Mouse (Mus musculus) brain, embryonic 14.5 days (tissue): Measurements from ENCODE around the gene Tent5a.

Experiments
- CTCF ChIP-seq: fragments of 200-500 bp; IDR thresholded peaks from 2 replicates; pipeline ENCODE4 v1.5.1; 2012; ENCODE audit warnings: inconsistent platforms, mild to moderate bottlenecking, moderate library complexity, borderline replicate concordance; ENCODE audit not compliant: insufficient read depth, insufficient read length; ENCODE audit errors: extremely low read depth
- POLR2A ChIP-seq: fragments of 200-500 bp; IDR thresholded peaks from 2 replicates; pipeline ENCODE4 v1.6.1; 2012; ENCODE audit warnings: mild to moderate bottlenecking, inconsistent platforms, borderline replicate concordance; ENCODE audit not compliant: poor library complexity, insufficient read depth, insufficient read length, severe bottlenecking; ENCODE audit errors: extremely low read depth

- TF ChIP-seq CTCF: peak; percentile 100
- TF ChIP-seq POLR2A: no peak
Observed at GRCm38 (mm10) chr9:85328259-85328658, 1.1 kb upstream of the Tent5a start.
